Mouse (Mus musculus) embryonic facial prominence, embryonic 10.5 days (tissue): ENCODE data around the gene Gm10309. TPM values are rescaled to one million over a fixed set of nuclear protein-coding genes. Genes with fewer than 3 reads are reported as not detected.

Experiments
- DNase-seq: peaks from one replicate; pipeline ENCODE4 v3.0.0-alpha.2; 2017; ENCODE audit warnings: low spot score
- H3K27ac ChIP-seq: fragments of 300-500 bp; sonication (generic); replicated peaks from 2 replicates; pipeline ENCODE4 v1.5.1; 2016; ENCODE audit warnings: mild to moderate bottlenecking
- H3K27me3 ChIP-seq: fragments of 300-500 bp; sonication (generic); replicated peaks from 2 replicates; pipeline ENCODE4 v1.6.1; 2016; ENCODE audit warnings: low read depth, mild to moderate bottlenecking; ENCODE audit not compliant: poor library complexity, severe bottlenecking
- H3K36me3 ChIP-seq: fragments of 300-500 bp; sonication (generic); replicated peaks from 2 replicates; pipeline ENCODE4 v1.6.1; 2016; ENCODE audit warnings: mild to moderate bottlenecking, moderate library complexity
- H3K4me1 ChIP-seq: fragments of 300-500 bp; sonication (generic); 2 replicates; pipeline ENCODE4 v1.6.1; 2016
- H3K4me3 ChIP-seq: fragments of 300-500 bp; sonication (generic); 2 replicates; pipeline ENCODE4 v1.5.1; 2016; ENCODE audit warnings: mild to moderate bottlenecking, moderate library complexity
- H3K9me3 ChIP-seq: fragments of 300-500 bp; sonication (generic); 2 replicates; pipeline ENCODE4 v1.6.1; 2016; ENCODE audit warnings: mild to moderate bottlenecking
- whole genome bisulfite sequencing: fragments of 180-500 bp; shearing (Covaris S2); methylation state at CpG from one replicate; pipeline ENCODE4 v1.1.7; 2016; 5-methylcytosine and 5-hydroxymethylcytosine counted together
- polyA plus RNA-seq: library from polyadenylated mRNA; unstranded; fragments of >200 nt; fragmentation: Nextera tagmentation; extraction: Ambion mirVana; gene quantifications from 2 replicates; pipeline ENCODE4 v1.2.1, GENCODE M21; 2016

Gene Gm10309
- polyA plus RNA-seq = 0.10 and 0.29 TPM in 2 replicates

GRCm38 (mm10) chr17:86505183-86505631 is at the start of gene Gm10309:
Gene Gm10309, minus strand, starts transcription at chr17:86505232.
- Histone ChIP-seq H3K9me3 (no peaks in the 10 kb centered on the region), H3K36me3 (no peaks in the 10 kb centered on the region), H3K27me3 (no peaks in the 10 kb centered on the region), H3K4me1 (peaks cover 16% of the 10 kb centered on the region), H3K27ac (no peak within 1 kb of the TSS), H3K4me3 (no peak within 1 kb of the TSS)
- no peak for DNase-seq
- 94% methylated on average over 8 of the region's 8 CpGs for WGBS

GRCm38 (mm10) chr17:86551995-86552394 is 47.0 kb upstream of the Gm10309 start:
- DNase-seq = no peak
- no peaks in the 10 kb centered on the region for H3K27me3 ChIP-seq
- no peaks in the 10 kb centered on the region for H3K4me1 ChIP-seq
- no peak overlapping the region for H3K27ac ChIP-seq
- no peaks in the 10 kb centered on the region for H3K9me3 ChIP-seq
- WGBS = 86% methylated on average over 6 of the region's 6 CpGs
- H3K36me3 ChIP-seq = no peaks in the 10 kb centered on the region
- no peak overlapping the region for H3K4me3 ChIP-seq

DNA sequence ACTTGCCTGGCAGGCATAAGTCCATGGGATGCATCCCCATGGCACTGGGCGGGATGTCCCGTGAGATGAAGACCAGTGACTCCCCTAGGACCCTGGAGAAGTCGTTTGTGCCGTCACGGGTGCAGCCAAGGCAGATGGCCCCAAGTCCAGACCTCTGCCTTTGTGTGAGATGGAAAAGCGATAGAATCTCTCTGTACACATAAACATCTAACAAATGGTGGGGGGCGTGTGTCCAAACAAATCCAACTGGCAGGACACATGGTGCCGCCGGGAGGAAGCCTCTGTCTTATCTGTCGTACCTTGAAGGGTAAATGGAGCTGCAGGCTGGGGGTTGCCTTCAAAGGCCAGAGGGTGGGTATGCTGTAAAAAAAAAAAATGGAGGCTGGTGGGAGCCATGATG is 46.5 kb upstream of the Gm10309 start:
- Histone ChIP-seq H3K27ac (no peak overlapping the region), H3K36me3 (no peaks in the 10 kb centered on the region), H3K4me1 (no peaks in the 10 kb centered on the region), H3K9me3 (no peaks in the 10 kb centered on the region), H3K27me3 (no peaks in the 10 kb centered on the region), H3K4me3 (no peak overlapping the region)
- DNase-seq = no peak
- WGBS = 90% methylated on average over 10 of the region's 10 CpGs

GRCm38 (mm10) chr17:86549128-86549527 is 44.1 kb upstream of the Gm10309 start:
- H3K27ac ChIP-seq = no peak overlapping the region
- H3K4me1 ChIP-seq = no peaks in the 10 kb centered on the region
- no peaks in the 10 kb centered on the region for H3K9me3 ChIP-seq
- H3K27me3 ChIP-seq = no peaks in the 10 kb centered on the region
- no peaks in the 10 kb centered on the region for H3K36me3 ChIP-seq
- H3K4me3 ChIP-seq = no peak overlapping the region
- 92% methylated on average over 10 of the region's 10 CpGs for WGBS
- no peak for DNase-seq

DNA sequence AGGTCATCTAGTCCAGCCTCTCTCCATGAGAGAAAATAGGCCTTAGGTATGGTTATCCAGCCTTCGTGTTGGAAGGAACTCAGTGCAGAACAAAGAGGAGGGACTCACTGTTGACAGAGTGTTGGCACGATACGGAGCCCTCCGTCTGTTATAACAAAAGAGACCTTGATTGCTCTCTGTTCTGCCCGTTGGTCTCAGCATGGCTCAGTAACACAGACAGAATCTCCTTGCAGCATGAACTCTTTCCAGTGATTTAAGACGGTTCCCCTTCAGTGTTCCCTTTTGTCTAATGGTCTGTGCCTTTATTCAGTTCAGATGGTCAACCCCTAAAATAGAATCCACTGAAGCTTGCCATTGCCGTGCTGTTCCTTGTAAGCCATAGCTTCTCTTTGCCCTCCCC is 41.5 kb upstream of the Gm10309 start:
- no peaks in the 10 kb centered on the region for H3K27me3 ChIP-seq
- no peaks in the 10 kb centered on the region for H3K36me3 ChIP-seq
- whole genome bisulfite sequencing = 75% methylated on average over 7 of the region's 7 CpGs
- no peak overlapping the region for H3K4me3 ChIP-seq
- no peaks in the 10 kb centered on the region for H3K4me1 ChIP-seq
- DNase-seq = no peak
- H3K9me3 ChIP-seq = no peaks in the 10 kb centered on the region
- H3K27ac ChIP-seq = no peak overlapping the region

- DNase-seq = no peak
- Histone ChIP-seq H3K27me3 (no peaks in the 10 kb centered on the region), H3K36me3 (no peaks in the 10 kb centered on the region), H3K27ac (no peak overlapping the region), H3K4me1 (peaks cover 22% of the 10 kb centered on the region), H3K9me3 (no peaks in the 10 kb centered on the region), H3K4me3 (no peak overlapping the region)
- WGBS = 93% methylated on average over 18 of the region's 18 CpGs
Observed at GRCm38 (mm10) chr17:86539881-86540430, 34.9 kb upstream of the Gm10309 start.

- DNase-seq = peak; percentile 61
- 43% methylated on average over 22 of the region's 22 CpGs for WGBS
- peak overlapping the region; percentile 31 for H3K4me3 ChIP-seq
- H3K27ac ChIP-seq = peak overlapping the region; percentile 63
- H3K36me3 ChIP-seq = no peaks in the 10 kb centered on the region
- peaks cover 39% of the 10 kb centered on the region for H3K4me1 ChIP-seq
- no peaks in the 10 kb centered on the region for H3K27me3 ChIP-seq
- H3K9me3 ChIP-seq = no peaks in the 10 kb centered on the region
Observed at GRCm38 (mm10) chr17:86535827-86536656, 31.0 kb upstream of the Gm10309 start.

DNA sequence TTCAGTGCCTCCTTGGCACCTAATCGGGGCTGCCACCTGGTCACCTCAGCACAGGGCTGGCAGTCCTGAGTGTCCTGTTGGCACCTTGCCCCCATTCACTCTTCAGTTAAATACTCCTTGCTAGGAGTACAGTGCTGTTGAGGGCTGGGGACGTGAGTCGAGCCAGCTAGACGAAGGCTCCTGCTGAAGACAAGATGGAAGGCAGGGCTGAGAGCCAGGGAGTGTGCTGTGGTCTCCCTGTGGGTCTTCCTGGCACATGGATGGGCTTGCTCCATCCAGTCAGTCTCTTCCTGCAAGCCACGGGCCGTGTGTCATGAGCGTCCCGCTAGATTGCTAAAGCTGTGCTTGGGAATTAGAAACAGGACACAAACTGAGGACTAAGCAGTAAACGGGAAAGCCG is 30.1 kb upstream of the Gm10309 start:
- no peak overlapping the region for H3K27ac ChIP-seq
- WGBS = 82% methylated on average over 10 of the region's 10 CpGs
- no peaks in the 10 kb centered on the region for H3K9me3 ChIP-seq
- no peaks in the 10 kb centered on the region for H3K27me3 ChIP-seq
- DNase-seq = no peak
- H3K4me3 ChIP-seq = no peak overlapping the region
- no peaks in the 10 kb centered on the region for H3K36me3 ChIP-seq
- H3K4me1 ChIP-seq = peaks cover 44% of the 10 kb centered on the region

DNA sequence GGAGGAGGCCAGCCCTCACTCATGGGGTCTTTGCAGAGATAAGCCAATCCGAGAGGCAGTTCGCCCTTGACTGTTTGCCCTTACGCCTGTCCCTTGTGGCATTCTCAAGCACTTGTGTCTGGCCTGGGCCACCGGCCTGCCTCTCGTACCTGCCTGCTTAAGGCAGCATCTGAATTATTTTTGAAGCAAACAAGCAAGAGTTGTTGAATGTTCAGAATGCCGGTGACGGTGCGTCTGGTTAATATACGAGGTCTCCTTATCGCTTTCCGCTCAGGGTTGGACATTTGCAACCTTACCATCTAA is 28.5 kb upstream of the Gm10309 start:
- no peaks in the 10 kb centered on the region for H3K9me3 ChIP-seq
- DNase-seq = no peak
- H3K27me3 ChIP-seq = no peaks in the 10 kb centered on the region
- H3K27ac ChIP-seq = no peak overlapping the region
- no peaks in the 10 kb centered on the region for H3K36me3 ChIP-seq
- peaks cover 47% of the 10 kb centered on the region for H3K4me1 ChIP-seq
- H3K4me3 ChIP-seq = no peak overlapping the region
- WGBS = 87% methylated on average over 11 of the region's 11 CpGs

DNA sequence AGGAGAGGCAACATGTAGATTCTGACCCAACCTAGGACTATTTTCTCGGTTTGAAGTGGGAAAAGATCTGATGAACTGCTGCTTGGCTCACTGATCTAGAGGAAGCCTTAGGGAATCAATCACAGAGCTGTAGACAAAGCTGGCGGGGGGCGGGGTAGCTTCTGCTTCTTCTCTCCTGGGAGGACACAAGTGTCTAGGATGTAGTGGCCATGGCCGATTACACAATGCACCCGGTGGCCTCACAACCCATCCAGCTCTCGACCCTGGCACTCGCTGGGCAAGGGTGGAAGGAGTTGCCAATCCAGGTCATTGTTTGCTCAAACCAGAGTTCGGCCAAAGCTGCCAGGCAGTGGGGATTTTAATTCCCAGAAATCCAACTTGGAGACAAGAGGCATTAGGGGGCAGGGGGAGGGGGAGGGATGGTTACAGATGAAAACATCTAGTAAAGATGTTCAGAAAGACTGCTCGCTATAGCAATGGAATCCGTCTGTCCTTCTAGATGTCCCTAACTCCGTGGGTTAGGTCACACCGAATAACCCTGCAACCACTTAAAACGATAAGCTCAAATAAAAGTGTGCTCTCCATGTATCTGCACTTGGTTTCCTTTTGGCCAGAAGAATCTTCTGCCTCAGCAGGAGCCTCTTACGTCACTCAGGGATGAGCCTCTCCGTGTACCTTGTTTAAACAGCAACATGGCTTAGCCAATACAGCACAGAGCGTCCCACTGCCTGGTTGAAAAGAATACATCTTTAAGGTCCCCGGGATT is 27.9 kb upstream of the Gm10309 start:
- 77% methylated on average over 17 of the region's 17 CpGs for WGBS
- Histone ChIP-seq H3K27ac (no peak overlapping the region), H3K4me1 (peaks cover 44% of the 10 kb centered on the region), H3K27me3 (no peaks in the 10 kb centered on the region), H3K4me3 (no peak overlapping the region), H3K9me3 (no peaks in the 10 kb centered on the region), H3K36me3 (no peaks in the 10 kb centered on the region)
- no peak for DNase-seq

- no peak for DNase-seq
- H3K4me3 ChIP-seq = no peak overlapping the region
- peaks cover 27% of the 10 kb centered on the region for H3K4me1 ChIP-seq
- H3K27me3 ChIP-seq = no peaks in the 10 kb centered on the region
- no peak overlapping the region for H3K27ac ChIP-seq
- H3K36me3 ChIP-seq = no peaks in the 10 kb centered on the region
- H3K9me3 ChIP-seq = no peaks in the 10 kb centered on the region
- WGBS = 85% methylated on average over 6 of the region's 6 CpGs
Observed at GRCm38 (mm10) chr17:86531231-86531630, 26.2 kb upstream of the Gm10309 start.

DNA sequence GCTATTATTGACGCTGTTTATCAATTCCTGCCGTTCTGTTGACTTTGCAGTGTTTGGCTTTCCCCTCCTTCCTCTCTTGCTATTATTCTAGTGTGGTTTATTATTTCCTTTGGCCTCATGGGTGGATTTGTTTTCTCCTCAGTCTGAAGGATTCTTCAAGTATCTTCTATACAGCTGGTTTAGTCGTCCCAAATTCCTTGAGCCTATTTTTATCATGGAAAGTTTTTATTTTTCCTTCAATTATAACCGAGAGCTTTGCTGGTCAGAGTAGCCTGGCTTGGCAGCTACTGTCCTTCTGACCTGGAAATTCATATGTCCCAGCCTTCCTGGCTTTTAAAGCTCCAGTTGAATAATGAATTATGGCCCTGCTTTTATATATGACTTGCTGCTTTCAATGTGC is 24.4 kb upstream of the Gm10309 start:
- WGBS = 82% methylated on average over 4 of the region's 4 CpGs
- Histone ChIP-seq H3K27ac (no peak overlapping the region), H3K36me3 (no peaks in the 10 kb centered on the region), H3K4me1 (peaks cover 25% of the 10 kb centered on the region), H3K9me3 (no peaks in the 10 kb centered on the region), H3K4me3 (no peak overlapping the region), H3K27me3 (no peaks in the 10 kb centered on the region)
- no peak for DNase-seq

DNA sequence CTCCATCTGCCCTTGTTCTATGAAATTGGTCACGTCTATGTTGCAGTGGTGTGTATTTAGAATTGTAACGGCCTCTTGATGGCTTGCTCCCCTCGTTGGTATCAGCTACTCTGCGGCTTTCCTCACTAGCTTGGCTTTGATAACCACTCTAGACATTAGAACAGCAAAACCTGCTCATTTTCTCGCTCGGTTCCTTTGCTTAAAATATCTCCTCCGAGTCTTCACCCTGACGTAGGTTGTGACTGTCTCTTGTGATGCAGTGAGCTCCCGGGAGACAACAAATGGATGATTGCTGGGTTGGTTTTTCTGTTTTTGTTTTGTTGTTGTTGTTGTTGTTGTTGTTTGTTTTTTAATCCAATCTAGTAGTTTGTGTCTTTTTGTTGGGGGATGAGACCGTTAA is 24.0 kb upstream of the Gm10309 start:
- H3K27me3 ChIP-seq = no peaks in the 10 kb centered on the region
- no peak overlapping the region for H3K4me3 ChIP-seq
- H3K27ac ChIP-seq = no peak overlapping the region
- no peaks in the 10 kb centered on the region for H3K9me3 ChIP-seq
- 90% methylated on average over 10 of the region's 10 CpGs for WGBS
- no peaks in the 10 kb centered on the region for H3K36me3 ChIP-seq
- H3K4me1 ChIP-seq = peaks cover 25% of the 10 kb centered on the region
- DNase-seq = no peak
